Mouse (Mus musculus) brain, embryonic 14.5 days (tissue): ENCODE measurements around the gene Hspbp1. TPM values are rescaled to one million over a fixed set of nuclear protein-coding genes. Genes with fewer than 3 reads are reported as not detected.
A peak's percentile ranks its signal among the peaks of the same experiment; 100 is the strongest.

Experiments used
- DNase-seq: peaks from one replicate; pipeline ENCODE4 v3.0.0-alpha.2; 2011; ENCODE audit warnings: low read depth
- CTCF ChIP-seq: fragments of 200-500 bp; IDR thresholded peaks from 2 replicates; pipeline ENCODE4 v1.5.1; 2012; ENCODE audit warnings: inconsistent platforms, mild to moderate bottlenecking, moderate library complexity, borderline replicate concordance; ENCODE audit not compliant: insufficient read depth, insufficient read length; ENCODE audit errors: extremely low read depth
- POLR2A ChIP-seq: fragments of 200-500 bp; IDR thresholded peaks from 2 replicates; pipeline ENCODE4 v1.6.1; 2012; ENCODE audit warnings: mild to moderate bottlenecking, inconsistent platforms, borderline replicate concordance; ENCODE audit not compliant: poor library complexity, insufficient read depth, insufficient read length, severe bottlenecking; ENCODE audit errors: extremely low read depth
- polyA plus RNA-seq: library from polyadenylated mRNA; depleted of rRNA; stranded (reverse); fragments of >200 nt; gene quantifications from 2 replicates; pipeline ENCODE4 v1.2.3, GENCODE M21; 2012

Hspbp1 gene
- polyA plus RNA-seq, 1 experiment, result 93.3 TPM

- TF ChIP-seq POLR2A (no peak), CTCF (no peak)
- DNase-seq, result peak; percentile 72
Observed at GRCm38 (mm10) chr7:4659911-4660443, 24.9 kb downstream of the Hspbp1 start.

- TF ChIP-seq POLR2A (peak; percentile 80), CTCF (peak; percentile 50)
- peak; percentile 99 for DNase-seq
Observed at GRCm38 (mm10) chr7:4658912-4659551, 25.8 kb downstream of the Hspbp1 start, which contains the start of gene Ppp6r1. Gene Ppp6r1, minus strand, starts transcription at chr7:4659019.

- TF ChIP-seq POLR2A (no peak), CTCF (no peak)
- DNase-seq, result peak; percentile 72
Observed at GRCm38 (mm10) chr7:4658128-4658907, 26.6 kb downstream of the Hspbp1 start.

GRCm38 (mm10) chr7:4657521-4658127, 27.2 kb downstream of the Hspbp1 start:
- TF ChIP-seq POLR2A (no peak), CTCF (no peak)
- DNase-seq, result no peak

- no peak for DNase-seq
- no peak for TF ChIP-seq CTCF
- no peak for TF ChIP-seq POLR2A
Observed at GRCm38 (mm10) chr7:4656818-4657217, 28.1 kb downstream of the Hspbp1 start.

- DNase-seq, result no peak
- TF ChIP-seq CTCF, result no peak
- no peak for TF ChIP-seq POLR2A
Observed at GRCm38 (mm10) chr7:4655916-4656315, 29.0 kb downstream of the Hspbp1 start.

- TF ChIP-seq POLR2A (no peak), CTCF (no peak)
- DNase-seq, result no peak
Observed at GRCm38 (mm10) chr7:4655393-4655792, 29.5 kb downstream of the Hspbp1 start.

GRCm38 (mm10) chr7:4654221-4654620, 30.6 kb downstream of the Hspbp1 start:
- no peak for DNase-seq
- TF ChIP-seq POLR2A (no peak), CTCF (no peak)

GRCm38 (mm10) chr7:4653780-4654179, 31.1 kb downstream of the Hspbp1 start:
- TF ChIP-seq POLR2A, result no peak
- TF ChIP-seq CTCF, result no peak

GRCm38 (mm10) chr7:4653351-4653750, 31.5 kb downstream of the Hspbp1 start:
- no peak for TF ChIP-seq CTCF
- TF ChIP-seq POLR2A, result no peak

More at GRCm38 (mm10) chr7:4653780-4654179, 31.1 kb downstream of the Hspbp1 start:
- DNase-seq, result no peak

GRCm38 (mm10) chr7:4652726-4653125, 32.1 kb downstream of the Hspbp1 start:
- DNase-seq, result no peak
- no peak for TF ChIP-seq CTCF
- TF ChIP-seq POLR2A, result no peak

More at GRCm38 (mm10) chr7:4653351-4653750, 31.5 kb downstream of the Hspbp1 start:
- no peak for DNase-seq

GRCm38 (mm10) chr7:4651581-4651980, 33.3 kb downstream of the Hspbp1 start:
- TF ChIP-seq CTCF (no peak), POLR2A (no peak)
- DNase-seq, result peak; percentile 11

- no peak for DNase-seq
- TF ChIP-seq CTCF (no peak), POLR2A (no peak)
Observed at GRCm38 (mm10) chr7:4647992-4648391, 36.9 kb downstream of the Hspbp1 start.
